Mouse (Mus musculus) mesoderm, embryonic 11.5 days (tissue): Measurements from ENCODE around the gene Abcd3.

ENCODE experiments used
- DNase-seq: peaks from one replicate; pipeline ENCODE4 v3.0.0-alpha.2; 2012; ENCODE audit warnings: low read depth, low spot score

Abcd3 gene

DNA sequence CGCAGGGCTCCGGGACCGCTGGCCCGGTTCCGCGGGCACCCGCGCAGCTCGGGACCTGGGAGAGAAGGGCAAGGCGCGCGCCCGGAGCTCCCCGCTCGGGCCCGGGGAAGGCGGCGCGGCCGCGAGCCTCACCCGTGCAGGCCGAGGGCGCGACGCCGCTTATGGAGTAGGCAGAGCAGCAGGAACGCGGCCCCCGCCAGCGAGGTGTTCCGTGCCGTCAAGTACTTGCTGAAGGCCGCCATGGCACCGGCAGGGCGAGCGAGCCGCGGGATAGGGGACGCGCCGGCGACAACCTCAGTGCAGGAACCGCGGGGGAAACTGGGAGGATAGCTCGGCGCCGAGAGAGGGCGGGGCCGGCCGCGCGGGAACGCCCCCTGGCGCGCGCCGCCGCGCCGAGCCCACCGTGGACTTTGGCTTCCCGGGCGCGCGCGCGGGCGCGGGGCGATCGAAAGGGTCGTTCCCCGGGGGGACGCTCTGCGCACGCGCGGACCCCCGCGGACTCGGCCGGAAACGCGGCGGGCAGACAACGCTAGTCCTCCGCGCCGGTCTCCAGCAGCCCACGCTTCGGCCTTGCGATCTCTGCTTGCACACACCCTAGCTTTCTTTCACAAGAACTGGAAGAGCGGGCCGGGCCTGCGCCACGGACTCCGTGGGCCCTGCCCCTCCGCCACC lies at the start of gene Abcd3:
Abcd3 (minus strand) TSS at position 426 of the 672 bp plus-strand sequence.
- DNase-seq = peak; percentile 97

GRCm38 (mm10) chr3:121859142-121859541 lies 44.0 kb upstream of the Abcd3 start:
- peak; percentile 16 for DNase-seq

DNA sequence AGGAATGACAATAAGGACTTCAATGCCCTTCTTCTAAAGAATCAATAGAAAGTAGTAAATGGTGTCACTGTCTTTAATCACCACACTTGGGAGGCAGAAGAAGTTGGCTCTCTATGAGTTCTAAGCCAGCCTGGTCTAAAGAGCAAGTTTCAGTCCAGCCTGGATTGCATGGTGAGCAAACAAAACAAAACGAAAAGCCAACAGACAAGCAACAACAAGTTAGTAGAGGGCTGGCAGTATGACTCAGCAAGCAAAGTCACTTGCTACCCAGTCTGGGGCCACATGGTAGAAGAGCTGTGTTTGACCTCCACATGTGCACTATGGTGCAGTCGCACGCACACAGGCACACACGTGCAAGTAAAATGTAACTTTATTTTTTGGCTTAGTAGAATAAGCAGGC lies 41.0 kb upstream of the Abcd3 start:
- no peak for DNase-seq

- no peak for DNase-seq
These were observed 38.8 kb upstream of the Abcd3 start for GRCm38 (mm10) chr3:121853781-121854520.

DNA sequence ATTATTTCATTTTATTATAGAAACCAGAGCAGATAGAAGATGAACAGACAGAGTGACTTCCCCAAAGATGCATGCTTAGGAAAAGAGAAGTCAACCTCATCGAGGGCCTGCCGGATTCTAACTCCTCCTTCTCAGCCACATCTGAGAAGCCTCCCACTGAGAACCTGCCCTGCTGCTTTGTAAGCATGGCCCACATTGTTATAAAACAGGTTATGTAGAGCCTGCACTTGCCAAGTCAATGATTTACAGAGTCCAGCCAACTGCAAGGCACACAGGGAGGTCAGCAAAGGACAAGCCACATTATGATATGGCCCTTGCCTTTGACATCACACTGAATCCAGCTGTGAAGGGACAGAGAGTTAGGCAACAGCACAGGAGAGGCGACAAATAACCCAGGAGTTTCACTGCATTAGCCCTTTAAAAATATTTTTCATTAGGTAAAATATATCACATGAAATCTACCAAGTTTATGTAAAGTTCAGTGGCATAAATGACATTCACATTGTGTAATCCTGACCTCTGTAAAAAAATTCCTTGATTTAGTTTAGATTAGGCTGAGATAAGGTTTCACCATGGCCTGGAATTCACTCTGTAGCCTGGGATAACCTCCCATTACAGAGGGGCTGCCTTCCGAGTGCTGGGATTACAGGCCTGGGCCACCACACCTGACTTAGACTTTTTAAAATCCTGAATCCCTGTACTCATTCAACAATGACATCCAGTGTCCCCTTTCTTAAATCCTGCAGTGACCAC lies 37.1 kb upstream of the Abcd3 start:
- peak; percentile 14 for DNase-seq

DNA sequence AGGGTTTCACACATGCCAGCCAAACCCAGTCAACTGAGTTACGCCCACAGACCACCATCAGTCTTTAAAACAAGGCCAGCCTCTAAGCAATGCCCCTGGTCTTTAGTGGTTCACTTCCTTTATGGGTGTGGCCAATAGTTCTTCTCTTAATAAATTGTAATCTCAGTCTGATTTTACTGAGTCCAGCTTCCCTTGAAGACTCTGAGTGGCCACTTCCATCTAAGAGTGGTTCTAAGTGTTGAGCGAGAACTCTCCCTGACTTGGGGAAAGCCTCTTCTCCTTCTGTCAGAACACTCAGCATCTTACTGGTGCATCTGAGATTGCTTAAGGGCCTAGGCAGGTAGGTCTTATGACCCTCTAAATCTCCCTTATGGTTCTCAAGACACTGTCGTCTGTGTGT lies 35.9 kb upstream of the Abcd3 start:
- DNase-seq = no peak

GRCm38 (mm10) chr3:121850381-121850780 lies 35.3 kb upstream of the Abcd3 start:
- no peak for DNase-seq

DNA sequence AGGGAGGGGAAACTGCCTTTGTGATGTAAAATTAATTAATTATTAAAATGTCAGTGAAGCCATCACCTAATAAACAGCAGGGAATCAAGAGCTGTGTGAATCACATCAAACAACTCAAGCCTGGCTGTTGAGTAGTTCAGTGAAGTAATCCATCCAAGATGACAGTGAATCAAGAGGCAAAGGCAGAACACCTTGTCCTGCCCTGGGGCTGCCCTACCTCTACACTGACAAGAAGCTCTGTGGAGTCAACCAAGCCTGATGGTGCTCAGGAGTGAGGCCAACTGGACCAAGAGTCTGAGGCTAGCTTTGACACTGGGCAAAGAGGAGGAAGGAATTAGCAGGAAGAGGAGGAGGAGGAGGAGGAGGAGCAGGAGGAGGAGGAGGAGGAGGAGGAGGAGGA lies 32.2 kb upstream of the Abcd3 start:
- DNase-seq = no peak

DNA sequence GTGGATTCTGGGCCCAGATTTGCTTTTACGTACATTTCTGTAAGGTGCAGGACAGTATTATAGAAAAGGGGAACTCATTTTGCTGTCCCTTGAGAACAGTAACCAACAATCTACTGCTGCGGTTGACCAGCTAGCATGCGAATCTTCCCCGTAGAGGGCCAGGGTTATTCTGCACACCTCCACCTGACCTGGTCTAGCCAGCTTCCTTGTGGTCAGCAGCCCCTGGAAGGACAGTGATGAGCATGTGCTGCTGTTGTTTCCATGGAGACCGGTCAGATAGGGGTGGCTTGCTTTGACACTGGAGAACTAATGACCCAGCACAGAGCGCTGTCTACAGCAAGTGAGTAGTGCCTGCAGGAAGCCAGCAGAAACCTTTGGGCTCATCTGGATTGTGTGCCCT lies 29.6 kb upstream of the Abcd3 start:
- DNase-seq = no peak

DNA sequence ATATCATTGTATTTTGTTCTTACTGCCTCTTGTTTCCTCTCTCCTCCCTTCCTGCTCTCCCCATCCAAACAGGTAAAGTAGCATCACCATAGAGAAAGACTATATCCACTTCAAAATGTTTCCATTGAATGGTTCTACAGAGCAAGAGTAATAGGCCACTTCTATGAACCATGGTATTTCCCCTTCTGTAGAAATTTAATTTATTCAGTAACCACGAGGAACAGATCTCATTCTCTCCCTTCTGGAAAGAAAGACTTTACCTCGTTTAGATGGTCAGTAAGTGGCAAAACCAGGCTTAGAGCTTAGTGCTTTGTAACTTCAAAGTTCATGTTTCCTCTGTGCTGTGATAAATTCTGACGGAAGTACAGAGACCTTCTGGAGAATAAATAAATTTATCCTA lies 28.9 kb upstream of the Abcd3 start:
- no peak for DNase-seq

DNA sequence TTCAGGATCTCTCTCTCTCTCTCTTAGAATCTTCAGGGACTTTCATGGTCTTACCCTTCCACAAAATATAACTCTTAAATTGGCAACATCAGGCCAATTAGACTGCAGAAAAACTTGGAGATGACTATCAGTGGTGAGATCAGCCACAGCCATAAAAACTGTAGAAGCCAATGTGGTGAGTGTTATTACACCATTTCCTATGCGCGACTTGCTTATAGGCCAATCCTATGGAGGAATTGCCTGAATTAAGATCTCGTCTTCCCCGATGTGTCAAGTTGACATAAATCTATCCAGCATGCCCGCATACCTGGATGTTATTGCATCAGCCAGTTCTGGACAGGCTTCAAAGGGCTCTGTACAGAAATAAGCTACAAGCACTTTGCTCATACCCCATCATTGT lies 28.2 kb upstream of the Abcd3 start:
- DNase-seq = no peak

GRCm38 (mm10) chr3:121842306-121842860 lies 27.3 kb upstream of the Abcd3 start:
- DNase-seq = no peak

- DNase-seq = no peak
These were observed 26.4 kb upstream of the Abcd3 start for GRCm38 (mm10) chr3:121841412-121842014.

- no peak for DNase-seq
These were observed 25.2 kb upstream of the Abcd3 start for GRCm38 (mm10) chr3:121840351-121840750.

GRCm38 (mm10) chr3:121834732-121835131 lies 19.6 kb upstream of the Abcd3 start:
- no peak for DNase-seq

- DNase-seq = no peak
These were observed 19.1 kb upstream of the Abcd3 start for GRCm38 (mm10) chr3:121834250-121834649.

- DNase-seq = no peak
These were observed 10.0 kb upstream of the Abcd3 start for GRCm38 (mm10) chr3:121825092-121825491.

DNA sequence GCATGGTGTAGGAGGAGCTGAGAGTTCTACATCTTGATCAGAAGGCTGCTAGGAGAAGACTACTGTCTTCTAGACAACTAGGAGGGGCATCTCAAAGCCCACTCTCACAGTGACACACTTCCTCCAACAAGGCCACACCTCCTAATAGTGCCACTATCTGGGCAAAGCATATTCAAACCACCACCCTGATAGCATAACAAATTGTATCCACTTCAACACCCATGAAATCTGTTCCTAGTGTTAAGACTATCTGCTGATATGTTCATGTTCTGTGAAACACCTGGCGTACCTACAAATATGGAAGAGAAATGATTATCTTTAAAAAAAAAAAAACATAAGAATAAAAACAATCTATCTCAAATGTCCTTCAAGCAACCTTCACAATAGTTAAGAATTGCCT lies 9.2 kb upstream of the Abcd3 start:
- no peak for DNase-seq

DNA sequence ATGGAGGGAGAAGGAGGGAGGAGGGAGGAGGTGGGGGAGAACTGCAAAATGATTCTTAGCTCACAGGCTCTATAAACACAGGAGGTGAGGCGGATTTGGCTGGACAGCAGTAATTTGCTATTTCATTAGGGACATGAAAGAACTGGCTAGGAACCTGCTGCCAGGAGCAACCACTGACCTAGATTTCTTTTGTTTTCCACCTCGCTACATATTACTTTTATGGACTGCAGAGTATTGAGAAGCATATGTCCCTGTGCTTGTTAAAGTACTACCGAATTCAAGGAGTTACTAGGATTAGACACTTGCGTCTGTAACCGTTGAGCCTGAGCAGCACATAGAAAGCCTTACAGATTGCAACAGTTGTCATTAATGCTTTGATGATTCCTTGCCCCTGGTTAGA lies 7.5 kb upstream of the Abcd3 start:
- no peak for DNase-seq

DNA sequence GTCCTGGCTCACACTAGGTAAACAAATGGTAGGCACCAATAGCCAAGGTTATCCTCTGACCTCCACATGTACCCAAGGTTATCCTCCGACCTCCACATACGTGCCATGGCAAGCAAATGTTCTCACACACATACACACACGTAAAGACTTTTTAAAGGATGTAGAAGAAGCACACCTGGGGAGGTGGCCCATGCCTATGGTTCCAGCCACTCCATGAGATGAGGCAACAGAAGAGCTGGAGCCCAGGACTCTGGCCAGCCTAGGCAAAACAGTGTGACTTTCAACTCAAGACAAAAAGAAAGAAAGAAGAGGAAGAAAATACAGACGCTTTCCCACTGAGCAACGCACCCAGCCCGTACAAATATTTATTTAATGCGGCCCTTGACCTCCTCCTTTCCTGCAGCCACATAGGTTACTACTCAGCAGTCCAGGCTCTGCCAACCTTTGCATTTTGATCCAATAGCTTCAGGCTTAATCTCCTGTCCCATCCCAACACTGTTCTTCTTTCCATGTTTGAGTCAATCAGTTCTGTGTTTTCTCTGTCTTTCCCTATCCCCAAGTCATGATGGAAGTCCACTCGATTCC lies 6.5 kb upstream of the Abcd3 start:
- DNase-seq = no peak

GRCm38 (mm10) chr3:121819693-121820200 lies 4.6 kb upstream of the Abcd3 start:
- no peak for DNase-seq
